Mouse (Mus musculus): ENCODE measurements around the gene Rfxap.

Gene Rfxap

GRCm38 (mm10) chr3:54807666-54808217, at the start of gene Rfxap:
Gene Rfxap (minus strand): TSS chr3:54807791.
- peak; percentile 97 to 98 for DNase-seq

GRCm38 (mm10) chr3:54835421-54835820, 27.8 kb upstream of the Rfxap start:
- DNase-seq: no peak

- DNase-seq: no peak
Measured at GRCm38 (mm10) chr3:54832491-54832890, 24.9 kb upstream of the Rfxap start.

- DNase-seq: no peak
Measured at GRCm38 (mm10) chr3:54822526-54822925, 14.9 kb upstream of the Rfxap start.

GRCm38 (mm10) chr3:54815292-54815691, 7.7 kb upstream of the Rfxap start:
- peak; percentile 60 to 68 for DNase-seq

GRCm38 (mm10) chr3:54814622-54815021, 7.0 kb upstream of the Rfxap start:
- DNase-seq: no peak

GRCm38 (mm10) chr3:54813418-54813988, 5.9 kb upstream of the Rfxap start:
- DNase-seq: no peak

GRCm38 (mm10) chr3:54811616-54812015, 4.0 kb upstream of the Rfxap start:
- DNase-seq: no peak

GRCm38 (mm10) chr3:54809111-54809510, 1.5 kb upstream of the Rfxap start:
- no peak for DNase-seq

GRCm38 (mm10) chr3:54807061-54807661, 430 bp downstream of the Rfxap start:
- peak; percentile 35 to 41 for DNase-seq

GRCm38 (mm10) chr3:54803713-54804112, 3.9 kb downstream of the Rfxap start:
- DNase-seq: no peak

GRCm38 (mm10) chr3:54797211-54797610, 10.4 kb downstream of the Rfxap start:
- peak; percentile 66 to 72 for DNase-seq

GRCm38 (mm10) chr3:54795806-54796205, 11.8 kb downstream of the Rfxap start:
- no peak for DNase-seq

GRCm38 (mm10) chr3:54795379-54795778, 12.2 kb downstream of the Rfxap start:
- DNase-seq: no peak

GRCm38 (mm10) chr3:54793762-54794161, 13.8 kb downstream of the Rfxap start:
- DNase-seq: no peak

- no peak for DNase-seq
Measured at GRCm38 (mm10) chr3:54791822-54792677, 15.5 kb downstream of the Rfxap start.

GRCm38 (mm10) chr3:54790601-54791000, 17.0 kb downstream of the Rfxap start:
- no peak for DNase-seq

- no peak for DNase-seq
Measured at GRCm38 (mm10) chr3:54775989-54776631, 31.5 kb downstream of the Rfxap start.

- DNase-seq: no peak
Measured at GRCm38 (mm10) chr3:54773613-54774012, 34.0 kb downstream of the Rfxap start.

GRCm38 (mm10) chr3:54769349-54770275, 38.0 kb downstream of the Rfxap start:
- no peak for DNase-seq

GRCm38 (mm10) chr3:54768592-54768991, 39.0 kb downstream of the Rfxap start:
- DNase-seq: no peak

- DNase-seq: no peak
Measured at GRCm38 (mm10) chr3:54766811-54767210, 40.8 kb downstream of the Rfxap start.

All from kidney, postnatal 25 days (tissue).